Mouse (Mus musculus): ENCODE data around the gene Sdhaf1.

Gene Sdhaf1

GRCm38 (mm10) chr7:30323795-30324194 is at the start of gene Sdhaf1:
Gene Sdhaf1, minus strand, starts transcription at chr7:30323895.
- no peak for DNase-seq

- no peak for DNase-seq
These were observed 43.8 kb upstream of the Sdhaf1 start for GRCm38 (mm10) chr7:30367466-30367865.

GRCm38 (mm10) chr7:30363344-30363738 is 39.6 kb upstream of the Sdhaf1 start:
- DNase-seq, result no peak

- no peak for DNase-seq
These were observed 39.1 kb upstream of the Sdhaf1 start, which contains the start of gene Lrfn3 for GRCm38 (mm10) chr7:30362652-30363343. Gene Lrfn3, minus strand, starts transcription at chr7:30362772.

- no peak for DNase-seq
These were observed 36.3 kb upstream of the Sdhaf1 start for GRCm38 (mm10) chr7:30360028-30360427.

- no peak for DNase-seq
These were observed 35.7 kb upstream of the Sdhaf1 start for GRCm38 (mm10) chr7:30359276-30359865.

GRCm38 (mm10) chr7:30358378-30359186 is 34.9 kb upstream of the Sdhaf1 start:
- no peak for DNase-seq

GRCm38 (mm10) chr7:30354059-30354458 is 30.4 kb upstream of the Sdhaf1 start:
- no peak for DNase-seq

- DNase-seq, result no peak
These were observed 29.7 kb upstream of the Sdhaf1 start for GRCm38 (mm10) chr7:30353279-30353822.

- peak; percentile 84 for DNase-seq
These were observed 24.1 kb upstream of the Sdhaf1 start for GRCm38 (mm10) chr7:30347828-30348227.

- no peak for DNase-seq
These were observed 23.1 kb upstream of the Sdhaf1 start for GRCm38 (mm10) chr7:30346635-30347379.

- DNase-seq, result no peak
These were observed 15.9 kb upstream of the Sdhaf1 start for GRCm38 (mm10) chr7:30339432-30340109.

- DNase-seq, result peak; percentile 88
These were observed 12.7 kb upstream of the Sdhaf1 start for GRCm38 (mm10) chr7:30336384-30336783.

GRCm38 (mm10) chr7:30335688-30336087 is 12.0 kb upstream of the Sdhaf1 start:
- no peak for DNase-seq

GRCm38 (mm10) chr7:30334563-30334962 is 10.9 kb upstream of the Sdhaf1 start:
- DNase-seq, result no peak

GRCm38 (mm10) chr7:30333436-30333835 is 9.7 kb upstream of the Sdhaf1 start:
- DNase-seq, result peak; percentile 73

- DNase-seq, result no peak
These were observed 9.0 kb upstream of the Sdhaf1 start for GRCm38 (mm10) chr7:30332622-30333259.

GRCm38 (mm10) chr7:30331887-30332286 is 8.2 kb upstream of the Sdhaf1 start:
- DNase-seq, result peak; percentile 86

- DNase-seq, result no peak
These were observed 4.7 kb upstream of the Sdhaf1 start for GRCm38 (mm10) chr7:30328379-30328778.

- DNase-seq, result no peak
These were observed 3.4 kb upstream of the Sdhaf1 start for GRCm38 (mm10) chr7:30327140-30327539.

- no peak for DNase-seq
These were observed 2.7 kb upstream of the Sdhaf1 start for GRCm38 (mm10) chr7:30326427-30326826.

GRCm38 (mm10) chr7:30325364-30325763 is 1.7 kb upstream of the Sdhaf1 start:
- DNase-seq, result no peak

Measured in right cerebral cortex, postnatal 25 days (tissue).